Mouse (Mus musculus) embryonic fibroblast, embryonic 13.5 days (primary cell): ENCODE results near the gene Suz12.

Source experiments
- CTCF ChIP-seq: IDR thresholded peaks from 2 replicates; pipeline ENCODE4 v1.5.1; 2011; ENCODE audit warnings: mild to moderate bottlenecking, control low read depth, low read length, moderate library complexity, borderline replicate concordance; ENCODE audit not compliant: insufficient read depth
- POLR2A ChIP-seq: IDR thresholded peaks from 2 replicates; pipeline ENCODE4 v1.6.1; 2011; ENCODE audit warnings: low read depth, mild to moderate bottlenecking, control low read depth, low read length, moderate library complexity

GRCm38 (mm10) chr11:79967752-79968151 is 25.2 kb upstream of the Suz12 start:
- TF ChIP-seq CTCF (no peak), POLR2A (no peak)
